ENCODE assay signal across 8 mouse cellular contexts in the genomic region with DNA sequence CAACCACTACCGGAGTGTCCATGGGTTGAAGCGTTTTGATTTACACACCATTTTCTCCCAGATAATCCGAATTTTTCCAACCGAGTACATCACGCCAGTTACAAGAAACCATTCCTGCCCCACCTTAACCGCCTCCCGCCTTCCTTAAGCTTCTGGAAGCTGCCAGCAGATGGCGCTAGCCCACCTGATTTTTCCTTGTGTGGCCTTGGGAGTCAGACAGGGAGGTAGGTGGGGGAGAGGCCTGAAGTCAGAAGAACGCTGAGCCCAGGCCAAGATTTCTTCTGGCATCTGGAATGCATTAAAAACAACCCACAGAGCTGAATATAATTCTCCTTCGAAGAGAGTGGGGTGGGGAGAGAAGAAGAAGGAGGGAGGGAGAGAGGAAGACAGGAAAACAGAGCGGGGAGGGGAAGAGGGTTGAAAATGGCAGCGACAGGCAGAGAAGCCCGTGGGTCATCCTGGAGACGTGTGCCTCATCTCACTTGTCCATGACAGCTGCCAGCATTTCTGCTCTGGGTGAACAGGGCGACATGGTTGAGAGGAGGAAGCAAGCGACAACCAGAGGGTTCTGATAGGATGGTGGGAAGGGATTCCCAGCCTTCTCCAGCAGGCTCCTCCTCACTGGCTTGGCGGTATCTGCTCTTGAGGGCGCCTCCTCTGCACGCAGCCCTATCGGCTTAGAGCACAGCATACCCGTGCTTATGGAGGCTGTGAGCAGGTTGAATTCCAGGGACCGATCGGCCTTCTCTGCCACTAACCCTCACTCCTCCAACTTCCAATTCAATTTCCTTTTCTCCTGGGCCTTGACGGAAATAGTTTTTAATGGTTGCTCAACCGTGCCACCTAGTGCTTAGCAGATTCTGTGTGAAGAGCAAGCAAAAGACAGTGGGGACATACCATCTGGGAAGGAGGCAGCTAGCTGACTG. TPM values are rescaled to one million over a fixed set of nuclear protein-coding genes. Genes with fewer than 3 reads are reported as not detected.
DNase-seq lines count a peak whose midpoint lies in the region; ATAC-seq and TF ChIP-seq lines count a peak whose summit lies in the region.

No protein-coding gene starts in this region.

- H3K9ac ChIP-seq in MEL (ENCODE audit: control insufficient read depth, low read depth, low read length, poor library complexity, severe bottlenecking), result no peak overlapping the region
- H3K9ac ChIP-seq in lung, embryonic 15.5 days, result peak overlapping the region; percentile 27

- no peak overlapping the region for H3K4me3 ChIP-seq in MEL (ENCODE audit: control insufficient read depth in 1 of 2, insufficient read depth in 1 of 2, low read depth in 2 of 2, low read length in 2 of 2)
- H3K4me3 ChIP-seq in lung, embryonic 15.5 days, result peak overlapping the region; percentile 19

- TF ChIP-seq RAD21 in MEL (IDR thresholded peaks at IDR 0.05; ENCODE audit: low read depth, low read length), result peak; percentile 79

- H3K4me1 ChIP-seq in MEL (ENCODE audit: control insufficient read depth in 1 of 2, insufficient read depth in 2 of 2, low read length in 2 of 2), result no peaks in the 10 kb centered on the region; a peak in 1 of 4 replicates
- peaks cover 37% of the 10 kb centered on the region for H3K4me1 ChIP-seq in lung, embryonic 15.5 days

- H3K79me2 ChIP-seq in MEL (ENCODE audit: control insufficient read depth, insufficient read depth, low read length, poor library complexity), result no peaks in the 10 kb centered on the region

- WGBS in lung, embryonic 15.5 days, result 13% methylated on average over 25 of the region's 25 CpGs

- peak; percentile 69 for DNase-seq in MEL (ENCODE audit: low read depth, low spot score)
- DNase-seq in cerebellum, adult 18-20 months, result peak; percentile 84 to 90
- DNase-seq in forelimb bud, embryonic 11.5 days (ENCODE audit: low read depth, low spot score), result peak; percentile 99
- DNase-seq in layer of hippocampus, adult 9-10 months (ENCODE audit: low spot score), result peak; percentile 86
- peak; percentile 65 for DNase-seq in retina, adult 2 months (ENCODE audit: low read depth, low spot score)
- peak; percentile 74 for DNase-seq in thymus, postnatal 4 days

- peak overlapping the region; percentile 53 for H3K4me2 ChIP-seq in lung, embryonic 15.5 days

- TF ChIP-seq POLR2A in MEL (IDR thresholded peaks at IDR 0.05; ENCODE audit: control insufficient read depth in 1 of 2, insufficient read depth in 1 of 2, low read depth in 1 of 2, low read length in 2 of 2, poor library complexity in 1 of 2), result no peak

- no peaks in the 10 kb centered on the region for H3K9me3 ChIP-seq in MEL (replicated peaks; ENCODE audit: insufficient read depth, low read length)
- H3K9me3 ChIP-seq in lung, embryonic 15.5 days, result no peaks in the 10 kb centered on the region

- no peak for TF ChIP-seq EP300 in MEL (IDR thresholded peaks at IDR 0.05; ENCODE audit: low read depth in 1 of 2, low read length in 2 of 2)

- no peak overlapping the region for H3K27ac ChIP-seq in MEL (ENCODE audit: control insufficient read depth, low read depth, low read length)
- H3K27ac ChIP-seq in lung, embryonic 15.5 days, result peak overlapping the region; percentile 94

- ATAC-seq in hematopoietic stem cell, adult 5-6 weeks (replicated peaks in 1 of 2; ENCODE audit: insufficient read depth in 1 of 2, low FRiP score in 2 of 2, low TSS enrichment in 1 of 2, low read depth in 1 of 2, poor library complexity in 2 of 2, severe bottlenecking in 2 of 2), result peak; percentile 62 to 72
- peak; percentile 93 for ATAC-seq in lung, embryonic 15.5 days (ENCODE audit: borderline replicate concordance, extremely low read depth, low FRiP score, low TSS enrichment)

- peak; percentile 64 to 96 (median 93) for TF ChIP-seq CTCF in MEL (IDR thresholded peaks at IDR 0.05 in 2 of 3, conservative IDR thresholded peaks at IDR 0.05 in 1 of 3; ENCODE audit: control insufficient read depth in 1 of 3, insufficient read depth in 1 of 3, low read depth in 2 of 3, low read length in 3 of 3, poor library complexity in 1 of 3, severe bottlenecking in 1 of 3)

- H3K27me3 ChIP-seq in MEL (ENCODE audit: control insufficient read depth in 1 of 2, insufficient read depth in 2 of 2, low read length in 2 of 2), result peaks cover 0 to 2% of the 10 kb centered on the region in 2 experiments; a peak in 1 of 4 replicates
- H3K27me3 ChIP-seq in lung, embryonic 15.5 days, result no peaks in the 10 kb centered on the region

- H3K36me3 ChIP-seq in MEL (ENCODE audit: control insufficient read depth in 1 of 2, insufficient read depth in 2 of 2, low read length in 2 of 2), result no peaks in the 10 kb centered on the region
- H3K36me3 ChIP-seq in lung, embryonic 15.5 days, result no peaks in the 10 kb centered on the region

TF ChIP-seq in MEL, 35 proteins besides CTCF, POLR2A, EP300 and RAD21:
- TF ChIP-seq NELFE (IDR thresholded peaks at IDR 0.05; ENCODE audit: low read depth, low read length) (no peak), USF1 (IDR thresholded peaks at IDR 0.05; ENCODE audit: low read depth, low read length) (no peak), MAFK (IDR thresholded peaks at IDR 0.05; ENCODE audit: borderline replicate concordance, low read depth, low read length) (no peak), MXI1 (IDR thresholded peaks at IDR 0.05; ENCODE audit: low read depth, low read length) (no peak), SMC3 (IDR thresholded peaks at IDR 0.05; ENCODE audit: low read depth, low read length) (peak; percentile 93), RCOR1 (IDR thresholded peaks at IDR 0.05; ENCODE audit: low read depth, low read length) (0 out of 2 replicates have a peak, but pooled peaks have one; percentile 11), BHLHE40 (IDR thresholded peaks at IDR 0.05; ENCODE audit: borderline replicate concordance, low read depth, low read length) (no peak), POLR2AphosphoS5 (IDR thresholded peaks at IDR 0.05; ENCODE audit: borderline replicate concordance, low read depth, low read length) (no peak), CHD2 (IDR thresholded peaks at IDR 0.05; ENCODE audit: low read length) (no peak), UBTF (IDR thresholded peaks at IDR 0.05; ENCODE audit: borderline replicate concordance, insufficient read depth, low read depth, low read length) (no peak), ZC3H11A (IDR thresholded peaks at IDR 0.05; ENCODE audit: low read depth, low read length) (peak; percentile 80), TAL1 (IDR thresholded peaks at IDR 0.05; ENCODE audit: low read length) (no peak), ZMIZ1 (IDR thresholded peaks at IDR 0.05; ENCODE audit: low read depth, low read length) (no peak), ETS1 (IDR thresholded peaks at IDR 0.05; ENCODE audit: low read depth, low read length) (no peak), E2F4 (IDR thresholded peaks at IDR 0.05; ENCODE audit: borderline replicate concordance, low read depth, low read length) (no peak), USF2 (IDR thresholded peaks at IDR 0.05; ENCODE audit: borderline replicate concordance in 1 of 2, insufficient read depth in 1 of 2, low read depth in 1 of 2, low read length in 2 of 2) (no peak), NRF1 (IDR thresholded peaks at IDR 0.05; ENCODE audit: insufficient read depth, low read depth, low read length, poor library complexity, severe bottlenecking) (no peak), GATA1 (IDR thresholded peaks at IDR 0.05; ENCODE audit: low read depth, low read length) (no peak), MYB (IDR thresholded peaks at IDR 0.05; ENCODE audit: low read depth, low read length) (no peak), MAZ (IDR thresholded peaks at IDR 0.05; ENCODE audit: low read depth, low read length) (peak; percentile 70; the same call in 1 of the 2 replicates), TCF12 (IDR thresholded peaks at IDR 0.05; ENCODE audit: low read depth, low read length) (0 out of 2 replicates have a peak, but pooled peaks have one; percentile 6), POLR2AphosphoS2 (IDR thresholded peaks at IDR 0.05; ENCODE audit: low read length) (no peak), MYC (IDR thresholded peaks at IDR 0.05; ENCODE audit: low read depth, low read length) (no peak)

RNA-seq across cellular contexts. Expression of a gene that starts 29.7 kb away (rescaled TPM):
- not detected in 2 replicates for total RNA-seq in MEL (2012; rRNA removed)
- polyA plus RNA-seq in MEL (2012; ENCODE audit: insufficient read depth in 1 of 2, insufficient read length in 2 of 2, low read depth in 1 of 2, low replicate concordance in 2 of 2, missing spikeins in 1 of 2), result not detected
- not detected in 2 replicates for total RNA-seq in hematopoietic stem cell, adult 5-6 weeks (2017)
- 0.36 and 0.62 TPM in 2 replicates for polyA plus RNA-seq in lung, embryonic 15.5 days (2015; fragmentation: Nextera tagmentation; extraction: Ambion mirVana)

RNA-seq across cellular contexts. Expression of a gene that starts 42.1 kb away (rescaled TPM):
- 32.1 and 40.0 TPM in 2 replicates for total RNA-seq in MEL (2012; rRNA removed)
- 10 to 100 TPM in 1 of 2 experiments, not detected in 1; 24.3 TPM for polyA plus RNA-seq in MEL (2012; ENCODE audit: insufficient read depth in 1 of 2, insufficient read length in 2 of 2, low read depth in 1 of 2, low replicate concordance in 2 of 2, missing spikeins in 1 of 2)
- total RNA-seq in hematopoietic stem cell, adult 5-6 weeks (2017), result 43.8 and 46.2 TPM in 2 replicates
- polyA plus RNA-seq in lung, embryonic 15.5 days (2015; fragmentation: Nextera tagmentation; extraction: Ambion mirVana), result 69.3 and 74.3 TPM in 2 replicates
